Mouse (Mus musculus) adrenal gland, postnatal 14 days (tissue): ENCODE data around the gene Ppl. TPM values are rescaled to one million over a fixed set of nuclear protein-coding genes. Genes with fewer than 3 reads are reported as not detected.

Experiments
- DNase-seq: peaks from one replicate; pipeline ENCODE4 v3.0.0; 2021; ENCODE audit warnings: mixed read lengths
- total RNA-seq: library from RNA; stranded (reverse); gene quantifications from 2 replicates; pipeline ENCODE4 v1.2.3, GENCODE M21; 2021

Gene Ppl
- total RNA-seq, 1 experiment from 2014 or later, result 2.7 TPM

GRCm38 (mm10) chr16:5123476-5123875 is 8.7 kb downstream of the Ppl start:
- no peak for DNase-seq

DNA sequence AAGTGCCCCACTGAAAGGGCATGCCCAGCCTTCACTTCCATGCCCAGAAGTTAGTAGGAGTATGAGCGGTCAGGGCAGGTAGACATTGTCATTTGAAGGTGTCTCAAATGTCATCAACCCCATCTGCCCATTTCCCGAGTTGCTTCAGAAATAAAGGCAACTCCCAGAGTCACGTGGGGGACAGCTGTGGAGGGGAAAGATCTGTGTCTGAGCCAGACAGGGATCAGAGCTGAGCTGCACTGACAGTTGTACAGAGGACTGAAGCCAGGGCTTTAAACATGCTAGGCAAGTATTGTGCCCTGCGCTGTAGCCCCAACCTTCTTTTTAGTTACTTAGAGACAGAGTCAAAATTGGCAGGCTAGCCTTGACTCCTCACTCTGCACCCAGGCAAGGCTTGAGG is 12.4 kb downstream of the Ppl start:
- DNase-seq, result no peak

DNA sequence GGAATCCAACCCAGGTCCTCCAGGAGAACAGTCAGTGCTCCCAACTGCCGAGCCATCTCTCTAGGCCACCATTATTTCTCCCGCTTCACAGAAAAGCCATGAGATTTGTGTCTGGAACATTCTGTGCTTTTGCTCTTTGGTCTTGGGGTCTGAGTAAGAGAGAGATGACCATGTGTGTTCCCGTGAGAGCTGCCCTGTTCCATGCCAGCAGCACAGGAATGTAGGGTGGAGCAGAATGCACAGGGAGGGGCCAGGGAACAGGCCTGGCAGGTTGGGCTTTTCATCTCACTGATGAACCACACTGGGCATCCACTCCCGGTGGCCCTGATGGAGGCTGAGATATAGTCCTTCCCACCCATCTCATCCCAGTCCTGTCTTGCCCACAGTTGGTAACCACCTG is 12.8 kb downstream of the Ppl start:
- no peak for DNase-seq

DNA sequence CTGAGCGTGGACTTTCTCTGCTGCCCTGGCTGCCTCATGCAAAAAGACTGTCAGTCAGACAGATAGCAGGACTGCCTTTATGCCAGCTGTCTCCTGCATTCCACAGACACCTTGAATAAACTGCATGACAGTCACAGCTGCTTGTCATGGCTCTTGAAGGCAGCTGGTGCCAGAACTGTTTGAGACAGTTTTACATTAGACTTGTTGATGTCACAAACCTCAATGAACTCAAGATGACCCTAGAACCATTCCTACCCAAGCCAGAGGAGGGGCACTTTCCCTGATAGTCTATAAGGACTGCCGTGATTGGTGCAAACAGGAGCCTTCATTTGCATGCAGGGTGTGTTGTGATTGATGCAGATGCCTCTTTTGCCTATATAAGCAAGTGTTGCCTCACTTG is 18.6 kb downstream of the Ppl start:
- no peak for DNase-seq

DNA sequence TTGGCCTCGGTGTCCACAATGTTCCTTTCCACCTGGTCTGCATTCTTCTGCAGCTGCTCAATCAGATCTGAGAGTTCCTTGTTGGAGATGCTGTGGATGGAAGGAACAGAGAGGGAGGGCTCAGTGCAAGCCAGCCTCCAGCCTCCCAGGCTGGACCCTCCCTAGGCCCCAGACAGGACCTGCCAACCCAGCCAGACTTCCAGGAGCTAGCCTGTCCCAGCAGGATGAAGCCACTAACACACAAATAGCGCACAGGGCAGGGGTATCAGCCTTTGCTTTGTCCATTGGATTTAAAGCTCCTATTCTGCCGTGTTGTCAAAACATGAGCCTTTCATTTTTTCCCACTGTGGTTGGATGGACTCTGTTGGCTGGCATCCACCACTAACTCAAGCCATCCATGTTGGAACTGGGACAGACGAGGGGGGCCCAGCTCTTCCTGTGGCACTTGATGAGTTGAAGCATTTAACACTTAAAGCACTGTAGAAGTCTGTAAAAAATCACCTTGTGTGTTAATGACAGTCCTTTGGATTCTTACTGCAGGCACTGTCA is 19.1 kb downstream of the Ppl start:
- DNase-seq, result no peak

GRCm38 (mm10) chr16:5111021-5111420 is 21.2 kb downstream of the Ppl start:
- no peak for DNase-seq

DNA sequence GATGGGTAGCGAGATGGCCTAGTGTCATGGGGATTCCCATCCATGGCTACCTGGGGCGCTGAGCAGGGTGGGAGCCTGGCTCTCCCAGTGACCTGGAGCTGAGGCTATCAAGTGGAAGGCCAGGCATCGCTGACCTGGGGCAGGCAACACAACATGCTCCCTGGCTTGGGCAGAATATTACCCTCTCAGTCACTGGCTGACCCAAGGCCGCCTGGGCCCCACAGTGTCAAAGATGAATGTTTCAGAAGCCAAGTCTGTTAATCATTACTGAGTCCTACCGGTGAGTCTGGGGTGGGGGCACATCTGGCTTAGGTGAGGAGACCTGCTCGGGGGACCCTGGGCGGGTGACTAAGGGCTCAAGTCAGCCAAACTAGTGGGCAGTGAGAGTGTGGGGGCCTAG is 22.3 kb downstream of the Ppl start:
- DNase-seq, result no peak

GRCm38 (mm10) chr16:5101000-5101399 is 31.2 kb downstream of the Ppl start:
- no peak for DNase-seq

GRCm38 (mm10) chr16:5096504-5096903 is 35.7 kb downstream of the Ppl start:
- no peak for DNase-seq

- no peak for DNase-seq
Measured at GRCm38 (mm10) chr16:5093285-5093684, 38.9 kb downstream of the Ppl start.

- no peak for DNase-seq
Measured at GRCm38 (mm10) chr16:5089021-5089420, 43.2 kb downstream of the Ppl start.

- no peak for DNase-seq
Measured at GRCm38 (mm10) chr16:5086179-5086578, 46.0 kb downstream of the Ppl start.

DNA sequence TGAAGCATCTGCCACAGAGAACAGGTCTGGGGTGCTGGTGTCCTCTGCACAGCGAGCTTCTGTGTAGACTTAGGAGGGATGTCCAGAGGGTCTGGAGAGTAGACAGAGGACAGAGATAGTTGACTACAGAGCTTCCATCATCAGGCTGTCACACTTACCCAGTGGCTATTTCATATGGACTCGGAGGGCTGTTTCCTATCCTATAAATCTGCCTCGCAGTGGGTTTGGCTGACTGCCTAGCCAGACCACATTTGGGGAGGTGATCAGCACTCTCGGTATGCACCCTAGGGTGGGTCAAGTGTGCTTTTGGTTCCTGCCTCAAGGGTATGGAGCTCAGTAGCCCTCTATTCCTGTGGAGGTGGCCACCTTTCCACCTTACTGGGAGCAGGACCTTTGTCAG is 47.0 kb downstream of the Ppl start:
- DNase-seq, result no peak

GRCm38 (mm10) chr16:5074341-5074740 is 57.9 kb downstream of the Ppl start:
- DNase-seq, result peak; percentile 46

DNA sequence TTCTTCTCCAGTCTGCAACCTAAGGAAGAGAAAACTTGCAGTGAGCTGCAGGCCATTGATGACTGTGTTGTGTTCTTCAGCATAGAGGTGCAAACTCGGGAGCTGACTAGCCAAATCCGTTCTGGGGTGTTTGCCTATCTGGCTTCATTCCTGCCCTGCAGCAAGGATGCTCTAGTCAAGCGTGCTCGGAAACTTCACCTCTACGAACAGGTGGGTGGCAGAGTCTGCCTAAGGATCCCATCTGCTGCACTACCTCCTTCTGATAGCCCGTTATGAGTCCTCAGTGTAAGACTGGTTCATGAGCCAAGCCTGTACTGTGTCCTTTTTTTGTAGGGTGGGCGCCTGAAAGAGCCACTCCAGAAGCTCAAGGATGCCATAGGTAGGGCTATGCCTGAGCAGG is 60.2 kb downstream of the Ppl start:
- DNase-seq, result no peak

DNA sequence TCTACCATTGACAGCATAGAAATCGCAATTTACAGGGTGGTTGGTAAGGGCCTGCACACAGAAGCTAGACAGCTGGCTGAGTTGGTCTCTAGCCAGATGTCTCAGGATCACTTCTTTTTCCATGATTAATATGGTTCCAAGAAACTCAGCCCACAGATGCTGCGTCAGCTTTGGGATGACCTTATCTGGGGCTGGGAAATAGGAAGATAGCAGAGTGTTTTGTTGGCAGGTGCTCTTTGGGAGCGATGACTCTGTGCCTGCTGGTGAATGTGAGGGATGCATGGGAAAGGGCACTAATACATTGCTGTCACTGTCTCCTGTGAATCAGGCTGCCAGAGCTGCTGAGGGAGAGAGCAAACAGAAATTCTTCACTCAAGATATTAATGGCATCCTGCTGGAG is 61.9 kb downstream of the Ppl start:
- peak; percentile 40 for DNase-seq

- DNase-seq, result no peak
Measured at GRCm38 (mm10) chr16:5063472-5063871, 68.7 kb downstream of the Ppl start.

GRCm38 (mm10) chr16:5058114-5058513 is 74.1 kb downstream of the Ppl start:
- peak; percentile 24 for DNase-seq

GRCm38 (mm10) chr16:5050251-5051110 is 81.7 kb downstream of the Ppl start:
- DNase-seq, result peak; percentile 90

GRCm38 (mm10) chr16:5049774-5050234 is 82.4 kb downstream of the Ppl start, which contains the start of the genes Glyr1 and Ubn1:
TSS of gene Glyr1 (minus strand) at chr16:5049863.
TSS of gene Ubn1 (plus strand) at chr16:5050057.
- DNase-seq, result peak; percentile 99

DNA sequence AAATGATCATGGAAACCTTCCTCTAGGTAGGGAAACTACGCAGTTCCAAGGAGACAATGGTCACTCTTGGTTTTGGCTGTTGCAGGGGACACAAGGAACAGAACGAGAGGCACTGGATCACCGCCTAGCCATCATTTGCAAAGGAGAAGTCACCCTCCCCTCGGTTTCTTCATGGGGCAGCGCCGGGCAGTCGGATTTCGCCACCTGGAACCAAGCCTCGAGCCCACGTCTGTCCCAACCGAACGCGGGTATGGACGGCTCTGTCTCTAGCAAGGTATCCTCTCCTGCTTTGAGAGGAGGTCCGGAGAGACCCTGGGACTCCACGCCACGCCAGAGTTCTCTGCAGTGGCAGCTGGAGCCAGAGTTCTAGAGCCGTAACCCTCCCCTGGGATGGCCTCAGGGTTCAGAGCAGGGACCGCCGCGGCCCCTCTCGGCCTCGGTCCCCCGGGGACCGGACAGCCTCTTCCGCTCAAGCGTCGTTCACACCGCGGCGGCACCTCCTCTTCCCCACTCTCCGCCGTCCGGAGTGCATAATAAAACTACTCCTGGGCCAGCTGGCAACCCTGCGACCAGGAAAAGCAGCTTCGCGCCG is 82.9 kb downstream of the Ppl start:
- DNase-seq, result no peak

DNA sequence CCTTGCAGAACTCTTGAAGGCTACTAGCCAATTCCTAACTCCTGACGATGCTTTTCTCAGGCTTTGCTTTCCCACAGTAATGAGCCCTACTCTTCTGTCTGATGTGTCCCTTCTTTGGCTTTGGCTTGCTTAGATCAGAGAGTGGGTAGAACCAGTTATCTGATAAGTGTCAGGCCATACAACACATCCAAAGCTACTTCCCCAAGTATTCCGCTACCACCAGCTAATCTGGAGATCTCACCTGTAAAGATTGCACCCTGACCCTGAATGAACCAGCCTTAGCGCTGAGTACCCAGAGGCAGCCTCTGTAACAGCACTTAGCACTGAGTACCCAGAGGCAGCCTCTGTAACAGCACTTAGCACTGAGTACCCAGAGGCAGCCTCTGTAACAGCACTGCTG is 86.9 kb downstream of the Ppl start:
- no peak for DNase-seq

DNA sequence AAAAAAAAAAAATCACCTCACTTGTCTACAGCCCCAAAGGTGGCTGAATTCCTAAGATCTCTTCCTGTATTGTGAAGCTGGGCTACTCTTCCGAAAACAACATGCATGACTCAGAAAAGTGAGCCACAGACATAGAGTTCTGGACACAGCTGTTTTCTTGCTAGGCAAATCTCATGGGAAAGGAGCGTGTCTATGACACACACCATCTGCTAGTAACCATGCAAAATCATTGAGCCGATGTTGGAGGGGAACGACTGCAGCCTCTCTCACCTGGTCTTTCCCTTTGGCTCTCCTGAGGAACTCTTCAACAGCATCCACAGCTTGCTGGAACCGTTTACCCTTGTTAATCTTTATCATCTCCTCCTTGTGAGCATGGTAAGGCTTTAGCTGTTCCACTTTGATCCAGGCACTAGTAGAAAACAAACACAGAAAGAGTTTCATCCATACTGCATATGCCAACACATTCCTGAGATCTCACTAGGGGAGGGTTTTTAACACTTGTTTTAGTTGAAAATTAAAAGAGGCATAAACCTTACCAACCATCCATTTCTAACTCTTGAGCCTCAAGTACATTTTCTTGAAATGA is 95.5 kb downstream of the Ppl start:
- no peak for DNase-seq
